Mouse (Mus musculus) urinary bladder, adult 2 months (tissue): ENCODE results near the gene Gm6337. TPM values are rescaled to one million over a fixed set of nuclear protein-coding genes. Genes with fewer than 3 reads are reported as not detected.
"Not testable (repeated sequence)": the region's sequence is repeated elsewhere in the genome, so short reads cannot be mapped to it uniquely, and the experiment has no call there.

ENCODE experiments used
- DNase-seq: peaks from one replicate; pipeline ENCODE4 v3.0.0; 2022; ENCODE audit warnings: low spot score
- polyA plus RNA-seq: library from polyadenylated mRNA; depleted of rRNA; stranded (reverse); fragments of >200 nt; gene quantifications from 2 replicates; pipeline ENCODE4 v1.2.3, GENCODE M21; 2012; rRNA removed

Gm6337 gene
- not detected in 2 replicates for polyA plus RNA-seq

- not testable (repeated sequence) for DNase-seq
Measured at GRCm38 (mm10) chr14:6058167-6058566, at the start of gene Gm6337. Gene Gm6337, minus strand, starts transcription at chr14:6058267.

DNA sequence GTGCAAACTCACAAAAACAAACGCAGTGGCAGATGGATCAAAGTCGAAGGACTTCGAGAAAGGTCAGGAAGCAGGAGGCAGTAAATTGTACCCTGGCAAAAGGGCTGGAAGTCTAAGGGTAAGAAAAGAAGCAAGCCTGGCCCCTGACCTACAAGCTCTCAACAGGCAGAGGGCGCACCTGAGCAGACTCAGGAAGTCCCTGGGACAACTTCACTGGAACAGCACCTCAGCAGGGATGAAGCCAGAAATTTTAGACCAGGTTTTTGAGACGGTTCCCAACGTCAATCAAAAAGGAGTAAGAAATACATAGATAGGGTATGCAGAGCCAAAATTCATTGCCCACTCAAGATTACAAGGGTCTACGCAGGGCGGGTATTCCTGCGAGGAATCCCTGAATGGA lies 49.4 kb upstream of the Gm6337 start:
- not testable (repeated sequence) for DNase-seq

DNA sequence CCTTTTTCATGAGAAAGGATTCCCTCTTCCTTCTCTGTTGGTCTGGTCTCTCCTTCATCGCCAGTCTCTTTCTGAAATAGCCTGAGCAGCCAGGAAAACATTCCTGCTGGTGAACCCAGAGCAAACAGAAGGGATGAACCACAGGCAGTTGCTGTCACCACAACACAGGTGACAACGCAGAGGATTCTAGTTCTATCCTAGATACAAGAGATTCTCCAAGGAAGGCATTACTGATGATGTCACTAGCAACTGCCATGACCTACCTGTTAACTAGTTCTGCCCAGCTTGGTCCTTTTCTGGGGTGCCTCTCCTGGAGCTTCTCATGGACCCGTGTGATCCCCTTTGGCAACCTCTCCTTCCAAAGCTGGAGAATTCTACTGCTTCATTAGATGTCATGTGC lies 35.8 kb upstream of the Gm6337 start, which contains the start of gene Gm8206:
Gm8206 (minus strand) TSS at position 101 of the 400 bp plus-strand sequence.
- not testable (repeated sequence) for DNase-seq

Other genes starting within 250 kb of the Gm6337 start
- not detected in 2 replicates for gene Gm3424, start 227.9 kb downstream of the Gm6337 start, polyA plus RNA-seq
- gene Gm8237, start 177.9 kb downstream of the Gm6337 start, polyA plus RNA-seq: 0.32 and 0.37 TPM in 2 replicates
- 3.4 and 4.9 TPM in 2 replicates for gene Gm3248, start 96.5 kb downstream of the Gm6337 start, polyA plus RNA-seq
- gene Gm3453, start 79.1 kb downstream of the Gm6337 start, polyA plus RNA-seq: not detected in 2 replicates
- 5.1 and 7.5 TPM in 2 replicates for gene Gm8206, start 35.7 kb upstream of the Gm6337 start, polyA plus RNA-seq
- gene Gm3468, start 50.4 kb upstream of the Gm6337 start, polyA plus RNA-seq: 5.9 and 9.3 TPM in 2 replicates
- gene Gm3476, start 67.5 kb upstream of the Gm6337 start, polyA plus RNA-seq: not detected in 2 replicates
- not detected in 2 replicates for gene Gm21560, start 161.0 kb upstream of the Gm6337 start, polyA plus RNA-seq
- gene Gm3411, start 229.0 kb upstream of the Gm6337 start, polyA plus RNA-seq: 0.62 and 1.1 TPM in 2 replicates
- not detected in 2 replicates for gene Gm21103, start 246.6 kb upstream of the Gm6337 start, polyA plus RNA-seq